Mouse (Mus musculus): Measurements from ENCODE around the gene Plpp2.
A peak's percentile ranks its signal among the peaks of the same experiment; 100 is the strongest.

Gene Plpp2

GRCm38 (mm10) chr10:79548971-79549723 is 15.6 kb upstream of the Plpp2 start:
- no peak for DNase-seq (ENCODE audit: low spot score in 2 of 2)

DNA sequence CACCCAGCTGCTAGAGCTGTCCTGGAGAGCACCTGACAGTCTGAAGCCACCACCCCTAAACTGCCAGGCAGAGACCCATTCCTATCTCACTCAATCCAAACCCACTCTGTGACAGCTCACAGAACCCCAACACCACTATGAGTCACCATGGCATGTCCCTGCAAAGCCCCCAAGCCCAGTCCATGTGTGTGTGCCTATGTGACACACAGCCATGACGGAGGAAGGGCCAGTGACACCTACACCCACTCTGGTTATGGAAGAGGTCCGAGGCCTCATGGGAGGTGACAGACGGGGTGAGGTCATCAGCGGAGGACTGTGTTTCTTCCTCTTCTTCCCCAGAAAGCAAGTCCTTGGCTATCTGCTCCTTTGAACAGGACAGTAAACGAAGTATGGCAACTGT is 14.9 kb upstream of the Plpp2 start:
- no peak for DNase-seq (ENCODE audit: low spot score in 2 of 2)

- DNase-seq (ENCODE audit: low spot score in 2 of 2) = no peak
Measured at GRCm38 (mm10) chr10:79547148-79547675, 13.6 kb upstream of the Plpp2 start.

- no peak for DNase-seq (ENCODE audit: low spot score in 2 of 2)
Measured at GRCm38 (mm10) chr10:79546483-79546882, 12.9 kb upstream of the Plpp2 start.

- DNase-seq (ENCODE audit: low spot score in 2 of 2) = no peak
Measured at GRCm38 (mm10) chr10:79545891-79546290, 12.3 kb upstream of the Plpp2 start.

DNA sequence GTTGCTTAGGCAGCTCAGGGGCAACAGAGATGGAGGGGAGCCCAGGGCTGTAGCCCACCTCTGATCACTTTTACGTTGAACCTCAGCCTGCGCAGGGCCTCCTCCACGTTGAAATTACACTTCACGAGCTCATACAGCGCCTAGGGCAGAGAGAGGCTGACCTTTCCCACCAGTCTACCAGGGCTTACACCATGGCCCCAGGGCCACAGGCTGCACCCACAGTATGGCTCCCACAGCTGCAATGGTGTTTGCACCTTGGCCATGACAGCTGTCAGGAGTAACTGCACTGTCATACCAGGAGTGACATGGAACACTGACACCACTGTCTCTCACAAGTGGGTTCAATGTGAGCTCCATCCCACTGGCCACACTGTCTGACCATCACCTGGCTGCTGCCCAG is 11.0 kb upstream of the Plpp2 start:
- DNase-seq (ENCODE audit: low spot score in 2 of 2) = no peak

DNA sequence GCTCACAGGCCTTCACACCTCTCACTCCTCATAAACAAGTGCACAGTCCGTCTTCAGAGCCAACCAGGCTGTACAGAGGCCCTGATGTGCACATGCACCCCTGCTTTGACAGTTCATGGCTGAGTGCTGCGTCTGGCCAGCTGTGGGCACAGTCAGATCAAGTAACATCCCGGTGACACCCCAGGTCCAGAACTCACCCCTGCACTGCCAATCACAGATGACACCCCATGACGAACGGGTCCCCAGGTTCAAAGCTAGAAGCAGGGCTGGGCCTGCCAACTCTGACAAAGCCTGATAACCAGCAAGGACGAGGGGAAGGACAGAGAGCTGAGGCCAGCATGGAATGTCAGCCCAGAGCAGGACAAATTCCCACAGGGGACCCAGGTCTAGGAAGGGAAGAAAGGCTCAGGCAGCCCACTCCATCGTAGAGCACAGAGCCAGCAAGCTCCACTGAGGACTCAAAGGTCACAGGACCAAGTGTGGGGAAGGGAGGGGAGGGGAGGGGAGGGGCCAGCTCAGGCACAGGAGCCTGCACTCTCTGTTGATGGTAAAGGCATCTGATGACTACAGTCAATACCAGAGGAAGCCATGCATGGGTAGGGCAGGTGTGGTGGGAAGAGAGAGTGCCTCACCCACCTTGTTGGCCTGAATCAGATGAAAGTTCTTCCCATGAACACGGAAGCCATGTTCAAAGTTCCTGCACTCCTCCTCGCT is 10.4 kb upstream of the Plpp2 start:
- DNase-seq (ENCODE audit: low spot score in 2 of 2) = no peak

DNA sequence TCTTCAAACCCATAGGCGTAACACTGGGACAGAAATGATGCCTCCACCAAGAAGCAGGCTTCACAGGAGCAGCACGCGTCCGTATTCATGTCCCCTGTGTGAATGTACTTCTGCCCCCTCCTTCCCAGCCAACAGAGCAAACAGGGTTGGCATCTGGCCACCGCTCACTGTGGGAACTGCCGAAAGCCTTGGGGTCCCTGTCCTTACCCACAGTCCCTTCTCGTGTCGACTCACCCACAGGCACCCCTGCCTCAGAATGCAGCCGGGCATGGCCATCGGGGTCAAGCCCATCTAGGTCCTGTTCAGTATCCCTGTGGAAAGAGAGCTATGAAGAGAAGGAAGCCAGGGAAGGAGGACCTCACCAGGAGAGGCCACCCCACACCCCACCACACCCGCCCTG is 8.6 kb upstream of the Plpp2 start:
- peak in 1 of 2 experiments; percentile 59 for DNase-seq (ENCODE audit: low spot score in 2 of 2)

DNA sequence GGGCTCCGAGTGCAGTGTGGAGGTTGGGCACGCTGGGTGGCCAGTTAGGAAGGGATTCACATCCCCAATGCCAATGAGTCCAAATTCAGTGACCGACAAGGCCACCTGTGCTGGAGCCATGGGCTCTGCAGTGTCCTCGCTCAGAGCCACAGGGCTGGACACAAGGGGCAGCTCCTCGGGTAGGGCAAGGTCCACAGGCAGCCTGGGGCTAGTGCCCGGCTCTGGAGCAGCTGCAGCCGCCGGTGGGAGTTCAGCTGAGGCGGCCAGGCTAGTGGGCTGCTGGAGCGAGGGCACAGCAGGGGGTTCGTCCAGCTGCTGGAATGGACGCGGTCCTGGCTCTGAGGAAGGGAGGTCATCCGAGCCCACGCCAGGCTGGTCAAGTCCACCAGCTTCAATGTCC is 7.9 kb upstream of the Plpp2 start:
- peak in 1 of 2 experiments; percentile 49 for DNase-seq (ENCODE audit: low spot score in 2 of 2)

- peak in 1 of 2 experiments; percentile 56 for DNase-seq (ENCODE audit: low spot score in 2 of 2)
Measured at GRCm38 (mm10) chr10:79540746-79541145, 7.2 kb upstream of the Plpp2 start.

GRCm38 (mm10) chr10:79539701-79540495 is 6.3 kb upstream of the Plpp2 start:
- DNase-seq (ENCODE audit: low spot score in 2 of 2) = peak in 1 of 2 experiments; percentile 51

DNA sequence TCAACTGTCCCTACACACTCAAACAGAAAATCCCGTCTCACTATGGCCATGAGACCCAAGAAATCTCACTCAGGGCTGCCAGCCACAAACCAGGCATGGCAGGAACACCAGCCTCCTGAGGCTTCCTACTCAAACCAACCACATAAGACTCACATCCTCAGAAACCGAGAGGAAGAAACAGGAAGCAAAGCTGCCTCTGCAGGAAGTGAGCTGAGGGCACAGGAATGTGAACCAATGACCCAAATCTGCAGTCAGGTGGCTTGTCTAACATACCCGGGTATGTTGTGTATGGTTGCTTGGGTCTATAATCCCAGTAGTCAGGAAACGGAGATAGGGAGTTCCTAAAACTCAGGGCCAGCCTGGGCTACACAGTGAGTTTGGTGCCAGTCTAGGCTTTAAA is 5.3 kb upstream of the Plpp2 start:
- peak in 1 of 2 experiments; percentile 35 for DNase-seq (ENCODE audit: low spot score in 2 of 2)

DNA sequence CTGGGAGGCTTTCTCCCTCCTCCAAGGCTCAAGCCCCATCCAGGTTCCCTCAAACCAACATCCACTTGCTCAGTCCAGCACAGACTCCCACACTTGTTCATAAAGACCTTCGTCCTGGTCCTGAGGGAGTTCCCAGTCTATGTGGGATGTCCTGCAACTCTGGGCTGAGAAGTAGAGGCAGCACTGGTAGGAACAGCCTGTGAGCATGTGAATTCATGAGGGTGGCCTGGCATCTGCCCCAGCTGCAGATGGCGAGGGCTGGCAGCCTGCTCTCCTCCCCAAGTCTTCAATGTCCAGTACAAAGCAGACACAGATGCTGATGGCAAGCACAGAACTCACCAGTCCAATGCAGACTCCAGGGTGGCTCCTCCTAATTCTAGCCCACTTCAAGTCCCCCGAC is 4.7 kb upstream of the Plpp2 start:
- peak in 1 of 2 experiments; percentile 44 for DNase-seq (ENCODE audit: low spot score in 2 of 2)

GRCm38 (mm10) chr10:79537781-79538180 is 4.2 kb upstream of the Plpp2 start:
- peak in 1 of 2 experiments; percentile 34 for DNase-seq (ENCODE audit: low spot score in 2 of 2)

DNA sequence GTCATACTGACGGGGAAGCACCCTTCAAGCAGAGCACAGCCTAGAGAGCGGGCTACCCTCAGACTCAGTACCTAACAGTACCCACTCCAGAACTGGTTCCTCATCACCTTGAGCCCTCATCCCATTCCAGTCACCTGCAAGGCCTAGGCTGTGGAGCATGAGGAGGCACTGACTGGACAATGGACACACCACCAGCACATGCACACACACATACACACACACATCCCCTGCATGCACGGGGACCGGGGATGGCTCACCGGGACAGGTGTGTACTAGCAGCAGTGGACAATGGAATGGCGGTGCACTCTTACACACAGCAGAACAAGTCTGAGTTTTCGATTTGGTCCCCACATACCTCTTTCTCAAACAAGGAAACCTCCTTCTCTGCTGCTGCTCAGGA is 3.7 kb upstream of the Plpp2 start:
- peak in 1 of 2 experiments; percentile 57 for DNase-seq (ENCODE audit: low spot score in 2 of 2)

GRCm38 (mm10) chr10:79536461-79537080 is 3.0 kb upstream of the Plpp2 start:
- DNase-seq (ENCODE audit: low spot score in 2 of 2) = peak in 1 of 2 experiments; percentile 52

DNA sequence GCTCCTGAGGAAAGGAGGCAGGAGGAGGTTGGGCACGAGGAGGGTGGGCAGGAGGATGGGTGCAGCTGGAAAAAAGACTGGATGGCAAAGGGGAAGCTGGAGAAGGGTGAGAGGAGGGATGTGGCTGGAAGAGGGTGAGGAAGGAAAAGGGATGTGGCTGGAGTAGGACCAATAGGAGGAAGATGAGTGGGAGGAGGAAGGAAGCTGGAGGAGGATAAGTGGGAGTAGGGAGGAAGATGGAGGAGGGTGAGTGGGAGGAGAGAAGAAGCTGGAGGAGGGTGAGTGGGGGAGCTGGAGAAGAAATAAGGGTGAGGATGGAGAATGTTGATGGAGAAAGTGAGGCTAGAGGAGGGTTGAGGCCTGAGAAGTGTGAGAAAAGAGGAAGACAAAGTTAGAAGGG is 1.8 kb upstream of the Plpp2 start:
- peak in 1 of 2 experiments; percentile 20 for DNase-seq (ENCODE audit: low spot score in 2 of 2)

DNA sequence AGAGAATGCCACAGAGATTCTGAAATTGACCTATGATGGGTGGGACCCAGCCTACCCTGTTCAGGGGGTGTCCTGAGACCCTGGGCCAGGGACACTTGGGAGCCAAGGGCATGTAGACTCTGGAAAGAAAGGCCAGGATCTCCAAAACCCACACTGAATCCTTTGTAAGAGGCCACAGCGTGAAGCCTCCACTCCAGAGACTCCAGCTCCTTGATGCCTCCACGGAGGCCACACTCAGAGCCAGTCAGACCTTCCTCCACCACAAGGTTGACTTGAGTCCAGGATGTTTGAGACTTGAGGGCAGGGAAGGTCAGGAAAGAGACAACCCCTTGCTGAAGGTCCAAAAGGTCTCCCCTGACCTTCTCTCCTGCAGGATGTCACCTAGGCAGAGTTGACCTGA is 830 bp upstream of the Plpp2 start:
- peak; percentile 14 to 56 for DNase-seq (ENCODE audit: low spot score in 2 of 2)

GRCm38 (mm10) chr10:79532678-79533077 is 918 bp downstream of the Plpp2 start:
- peak; percentile 15 to 50 for DNase-seq (ENCODE audit: low spot score in 2 of 2)

- DNase-seq (ENCODE audit: low spot score in 2 of 2) = peak; percentile 13 to 41
Measured at GRCm38 (mm10) chr10:79531593-79531992, 2.0 kb downstream of the Plpp2 start.

GRCm38 (mm10) chr10:79530721-79531120 is 2.9 kb downstream of the Plpp2 start:
- peak in 1 of 2 experiments; percentile 57 for DNase-seq (ENCODE audit: low spot score in 2 of 2)
